Mouse (Mus musculus) MN1 (cell line): Measurements from ENCODE around the gene R3hdml.
A peak's percentile ranks its signal among the peaks of the same experiment; 100 is the strongest.
"Not testable (repeated sequence)": the region's sequence is repeated elsewhere in the genome, so short reads cannot be mapped to it uniquely, and the experiment has no call there.

Source experiments
- DNase-seq: peaks from one replicate; pipeline ENCODE4 v3.0.0-alpha.2; 2016; ENCODE audit warnings: low spot score

R3hdml gene

DNA sequence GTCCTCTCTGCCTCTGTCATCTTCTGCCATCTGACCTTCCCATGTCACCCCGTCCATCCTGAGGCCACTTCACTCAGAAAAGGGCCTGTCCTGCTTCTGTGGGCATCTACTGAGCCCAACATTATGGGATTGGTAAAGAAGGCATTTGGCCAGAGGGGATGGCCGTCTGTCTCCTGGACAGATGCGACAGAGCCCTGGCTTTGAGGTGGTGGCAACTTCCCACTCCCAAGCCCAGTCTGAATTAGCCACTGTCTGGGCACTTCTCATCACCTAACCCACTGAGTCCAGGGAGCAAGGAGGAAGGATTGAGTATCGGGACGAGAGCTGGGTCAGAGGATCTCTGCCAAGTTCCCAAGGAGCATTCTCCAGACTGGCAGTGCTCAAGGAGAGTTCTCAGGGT, at the start of gene R3hdml:
R3hdml (plus strand) TSS at position 301 of the 400 bp plus-strand sequence.
- no peak for DNase-seq

DNA sequence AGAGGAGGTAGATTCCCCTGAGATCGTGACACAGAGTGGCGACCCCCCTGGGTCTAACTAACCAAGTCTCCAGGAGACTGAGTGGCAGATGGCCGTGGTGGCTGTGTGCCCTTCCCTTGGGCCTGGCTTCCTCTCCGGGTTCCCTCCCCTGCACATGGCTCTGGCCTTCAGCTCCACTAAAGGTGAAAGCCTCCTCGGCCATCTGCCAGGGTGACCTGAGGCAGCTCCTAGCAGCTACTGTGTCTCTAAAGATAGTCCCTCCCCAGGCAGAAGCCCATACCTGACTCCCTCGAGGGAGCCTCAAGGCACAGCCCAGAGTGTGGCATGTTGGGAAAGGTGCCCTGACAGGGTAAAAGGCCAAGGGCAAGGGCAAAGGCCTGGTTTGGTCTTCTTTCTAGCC, 48.6 kb upstream of the R3hdml start:
- peak; percentile 27 for DNase-seq

DNA sequence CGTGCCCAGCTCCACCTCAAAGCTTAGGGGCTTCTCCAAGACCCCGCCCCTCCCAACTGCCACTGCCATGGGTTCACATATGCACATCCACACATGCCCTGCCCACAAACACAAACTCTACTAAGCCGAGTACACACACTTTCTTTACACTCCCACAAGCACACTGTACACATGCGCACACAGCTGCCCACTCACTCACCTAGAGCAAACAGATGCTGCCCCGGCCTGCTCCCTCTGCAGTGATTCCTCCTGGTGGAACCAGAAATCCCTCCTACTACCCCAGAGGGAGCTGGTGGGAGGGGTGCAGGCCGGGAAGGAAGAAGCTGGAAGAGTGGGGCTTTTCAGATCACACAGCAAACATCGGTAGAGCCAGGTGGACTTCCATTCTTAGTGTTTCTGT, 48.1 kb upstream of the R3hdml start:
- no peak for DNase-seq

DNA sequence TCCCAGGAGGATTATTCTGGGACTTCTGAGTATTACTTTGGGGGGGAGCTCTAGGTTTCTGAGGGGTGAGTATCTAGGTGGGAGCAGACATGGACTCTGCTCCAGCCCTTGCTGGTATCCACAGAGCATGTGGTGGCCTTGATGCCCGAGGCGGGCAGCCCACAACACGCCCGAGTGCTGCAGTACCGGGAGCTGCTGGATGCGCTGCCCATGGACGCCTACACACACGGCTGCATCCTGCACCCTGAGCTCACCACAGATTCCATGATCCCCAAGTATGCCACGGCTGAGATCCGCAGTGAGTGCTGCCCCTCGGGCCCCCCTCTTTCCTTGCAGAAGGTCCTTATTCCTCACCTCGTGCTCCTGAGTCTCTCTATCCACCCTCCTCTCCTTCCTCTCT, 44.7 kb upstream of the R3hdml start:
- DNase-seq: no peak

DNA sequence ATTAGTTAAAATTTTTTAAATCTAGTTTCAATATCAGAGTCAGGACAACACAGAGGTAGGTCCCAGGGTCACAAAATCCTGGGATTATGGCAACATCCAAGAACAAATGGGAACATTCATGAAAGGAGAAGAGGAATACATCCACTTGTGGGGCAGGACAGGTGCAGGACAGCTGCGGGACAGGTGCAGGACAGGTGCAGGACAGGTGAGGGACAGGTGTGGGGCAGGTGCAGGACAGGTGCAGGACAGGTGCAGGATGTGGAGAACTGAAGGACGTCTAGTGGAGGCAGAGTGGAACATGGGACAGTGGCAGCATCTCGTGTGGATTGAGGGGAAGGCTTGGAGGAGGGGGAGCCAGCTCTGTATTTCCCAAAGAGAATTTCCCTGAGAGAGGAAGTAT, 42.8 kb upstream of the R3hdml start:
- DNase-seq: no peak

DNA sequence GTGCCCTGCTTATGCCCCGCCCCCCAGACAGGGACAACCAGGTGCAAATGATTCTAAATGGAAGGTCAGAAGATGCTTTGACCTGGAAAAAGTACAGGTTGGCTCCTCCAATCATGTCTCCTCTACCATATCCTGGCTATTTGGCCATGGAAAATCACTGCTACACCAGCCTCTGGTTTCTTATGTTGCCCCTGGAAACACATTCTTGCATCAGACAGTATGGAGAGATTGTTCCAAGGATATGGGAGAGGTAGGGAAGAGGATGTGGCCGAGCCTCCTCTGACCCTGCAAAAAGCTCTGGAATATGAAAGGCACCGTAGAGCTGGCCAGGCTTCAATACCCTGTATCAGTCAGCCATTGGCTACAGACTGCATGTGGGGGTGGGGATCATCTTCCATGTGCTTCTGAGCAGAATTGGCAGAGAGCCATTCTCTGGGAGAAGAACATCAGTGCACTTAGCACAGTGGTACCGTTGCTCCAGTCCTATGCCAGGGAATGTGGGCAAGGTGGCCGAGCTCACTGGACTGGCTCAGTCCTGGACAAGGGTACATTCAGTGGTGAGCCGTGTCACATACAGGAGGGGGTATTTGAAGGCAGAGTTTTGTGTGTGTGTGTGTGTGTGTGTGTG, 41.3 kb upstream of the R3hdml start:
- peak; percentile 88 for DNase-seq

DNA sequence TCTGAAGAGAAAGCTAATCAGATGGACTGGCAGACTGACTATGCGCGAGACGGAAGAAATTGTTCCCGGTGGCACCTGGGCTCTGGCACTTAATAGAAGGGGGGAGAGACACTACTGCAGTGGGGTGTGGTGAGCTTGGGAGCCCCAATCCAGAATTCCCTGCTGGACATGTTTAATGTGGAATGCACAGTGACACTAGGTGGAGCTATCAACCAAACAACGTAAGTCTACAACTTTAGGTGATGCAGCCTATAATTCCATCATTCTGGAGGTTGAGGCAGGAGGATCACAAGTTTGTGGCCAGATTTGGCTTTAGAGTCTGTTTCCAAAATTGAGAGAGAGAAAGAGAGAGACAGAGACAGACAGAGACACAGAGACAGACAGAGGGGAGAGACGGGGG, 39.4 kb upstream of the R3hdml start:
- no peak for DNase-seq

DNA sequence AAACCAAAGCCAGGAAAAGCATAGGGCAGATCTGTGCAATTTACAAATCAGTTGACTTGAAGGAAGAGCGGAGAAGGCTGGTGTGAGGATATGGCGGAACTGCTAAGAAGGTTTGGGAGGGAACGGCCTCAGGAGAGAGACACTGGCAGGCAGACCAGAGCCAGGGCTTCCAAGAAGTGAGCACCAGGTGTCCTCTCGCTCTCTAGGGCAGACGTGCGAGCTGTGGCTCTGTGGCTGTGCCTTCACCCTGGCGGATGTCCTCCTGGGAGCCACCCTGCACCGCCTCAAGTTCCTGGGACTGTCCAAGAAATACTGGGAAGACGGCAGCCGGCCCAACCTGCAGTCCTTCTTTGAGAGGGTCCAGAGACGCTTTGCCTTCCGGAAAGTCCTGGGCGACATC, 38.7 kb upstream of the R3hdml start:
- no peak for DNase-seq

DNA sequence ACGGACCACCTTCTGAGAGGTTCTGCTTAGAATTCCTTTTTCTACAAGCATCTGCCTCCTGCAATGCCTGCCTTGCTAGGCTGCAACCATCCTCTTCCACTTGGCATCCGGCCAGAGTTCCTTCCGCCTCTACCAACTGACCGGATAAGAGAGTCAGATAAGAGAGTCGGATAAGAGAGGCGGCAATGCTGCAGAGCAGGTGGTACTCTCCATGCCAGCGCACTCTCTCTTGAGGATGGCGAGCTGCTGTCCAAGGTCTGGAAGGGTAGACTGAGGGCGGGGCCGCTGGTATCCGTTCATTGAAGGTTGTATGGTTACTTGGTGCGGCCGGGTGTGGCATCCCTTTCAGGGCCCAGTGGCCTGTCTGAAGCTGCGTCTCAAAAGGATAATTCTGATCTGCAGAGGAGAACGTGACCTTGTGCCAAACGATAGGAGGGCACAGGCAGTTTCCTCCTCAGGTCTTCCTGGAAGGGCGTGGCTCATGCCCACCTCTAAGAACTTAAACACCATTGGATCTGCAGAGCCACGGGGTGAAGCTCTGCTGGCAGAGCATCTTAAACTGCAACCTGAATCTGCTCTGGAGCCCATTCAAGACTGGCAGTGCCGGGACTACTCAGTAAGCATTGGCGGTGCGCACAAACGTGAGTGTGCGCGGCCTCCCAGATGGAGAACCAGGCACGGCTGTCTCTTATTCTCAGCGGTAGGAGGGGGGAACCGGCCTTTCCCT, 33.4 kb upstream of the R3hdml start:
- peak; percentile 69 for DNase-seq

DNA sequence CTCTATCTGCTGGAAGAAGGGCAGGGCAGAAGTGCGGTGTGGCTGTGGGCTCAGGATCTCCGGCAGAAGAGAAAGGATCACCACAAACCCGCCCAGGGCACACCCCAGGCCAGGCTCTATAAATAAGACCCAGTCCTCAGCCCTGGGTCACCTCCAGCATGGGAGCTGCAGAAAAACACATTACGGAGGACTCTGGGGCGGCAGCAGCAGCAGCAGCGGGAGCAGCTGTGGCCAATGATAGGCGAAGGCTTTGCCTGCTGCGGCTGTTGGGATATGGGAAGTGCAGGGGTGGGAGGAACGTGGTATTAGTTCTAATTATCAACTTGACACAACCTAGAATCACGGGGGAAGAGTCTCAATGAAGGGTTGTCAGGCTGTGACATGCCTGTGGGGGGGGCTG, 32.7 kb upstream of the R3hdml start:
- DNase-seq: peak; percentile 64

DNA sequence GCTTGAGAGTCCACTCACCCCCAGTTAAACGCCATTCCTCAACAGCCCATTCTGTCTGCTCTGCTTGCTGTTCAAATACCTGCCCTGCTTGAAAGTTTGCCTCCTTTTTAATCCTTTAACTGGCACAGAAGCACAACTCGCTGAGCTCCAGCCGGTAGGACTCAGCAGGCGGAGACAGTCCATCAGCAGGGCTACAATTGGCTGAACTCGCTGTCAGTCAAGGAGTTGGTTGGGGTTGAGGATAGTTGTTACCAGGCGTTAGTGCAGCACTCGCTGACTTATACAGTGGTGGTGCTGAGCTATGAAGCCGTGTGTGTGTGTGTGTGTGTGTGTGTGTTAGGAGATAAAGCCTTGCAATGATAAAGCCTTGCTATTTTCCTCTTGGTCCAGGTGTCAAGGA, 31.5 kb upstream of the R3hdml start:
- no peak for DNase-seq

DNA sequence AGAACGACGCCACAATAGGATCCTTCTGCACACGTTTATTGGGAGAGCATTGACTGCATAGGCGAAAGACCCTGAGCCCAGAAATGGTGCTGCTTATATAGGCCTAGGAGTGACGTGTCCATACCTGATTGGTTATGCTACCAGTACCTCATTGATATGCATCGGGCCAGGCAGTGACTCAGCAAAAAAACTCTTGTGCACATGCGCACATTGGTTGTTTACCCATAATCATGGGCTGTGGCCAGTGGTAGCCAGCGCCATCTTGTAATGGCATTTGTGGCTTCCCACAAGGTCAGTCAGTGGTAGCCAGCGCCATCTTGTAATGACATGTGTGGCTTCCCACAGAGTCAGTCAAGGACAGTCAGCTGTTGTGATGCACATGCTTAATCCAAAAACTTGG, 30.8 kb upstream of the R3hdml start:
- not testable (repeated sequence) for DNase-seq

DNA sequence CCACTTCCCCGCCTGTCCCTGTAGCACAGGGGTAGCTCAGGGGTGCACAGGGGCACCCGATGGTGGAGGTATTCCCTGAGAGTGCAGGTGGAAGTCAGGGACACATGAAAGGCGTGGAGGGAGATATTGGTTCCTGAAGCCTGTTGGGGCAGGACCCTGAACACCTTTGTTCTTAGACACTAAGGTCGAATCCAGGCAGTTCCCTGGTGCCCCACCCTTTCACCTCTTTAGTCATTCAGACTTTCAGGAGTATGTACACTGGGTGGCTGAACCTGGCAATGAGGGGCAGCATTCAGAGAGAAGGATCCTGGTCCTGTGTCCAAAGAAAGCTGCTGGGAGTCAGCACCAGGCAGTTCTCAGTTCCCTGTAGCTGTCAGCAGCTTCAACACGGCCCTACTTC, 29.7 kb upstream of the R3hdml start:
- no peak for DNase-seq

DNA sequence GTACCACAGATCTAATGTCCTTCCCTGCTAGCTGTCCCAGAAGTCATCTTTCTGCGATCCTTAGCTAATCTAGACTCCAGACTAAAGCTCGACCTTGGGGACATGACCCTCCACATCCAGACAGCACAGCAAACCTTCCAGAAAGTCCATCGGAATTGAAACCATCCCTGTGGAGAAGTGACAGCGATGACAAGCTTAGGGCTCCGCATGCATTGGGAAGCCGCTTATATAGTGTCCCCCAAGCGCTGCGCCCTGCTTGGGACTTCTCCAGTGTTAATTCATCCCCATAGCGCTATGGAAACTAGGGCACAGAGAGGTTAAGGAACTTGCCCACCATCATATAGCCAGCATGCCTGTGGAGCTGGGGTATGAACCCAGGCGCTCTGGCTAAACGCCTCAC, 29.3 kb upstream of the R3hdml start:
- no peak for DNase-seq

DNA sequence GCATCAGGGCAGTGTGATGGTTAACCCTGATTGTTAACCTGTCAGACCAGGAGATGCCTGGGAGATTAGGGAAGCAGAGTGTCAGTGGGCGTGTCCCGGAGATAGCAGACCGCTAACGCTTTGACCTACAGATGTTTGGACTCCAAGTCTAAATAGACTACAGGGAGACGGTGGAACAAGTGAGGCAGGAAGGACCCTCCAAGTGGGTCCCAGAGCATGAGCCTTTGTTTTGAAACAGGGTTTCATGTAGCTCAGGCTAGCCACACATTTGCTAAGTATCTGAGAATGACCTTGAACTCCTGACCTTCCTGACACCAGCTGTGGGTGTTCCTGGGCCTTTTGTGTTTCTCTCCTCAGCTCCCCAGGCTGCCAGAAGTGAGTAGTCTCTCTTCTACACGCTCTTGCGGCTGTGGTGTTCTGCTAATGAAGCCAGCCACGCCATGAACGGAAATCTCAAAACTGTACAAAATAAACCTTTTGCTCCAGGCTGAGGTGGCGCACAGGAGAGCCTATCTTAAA, 28.8 kb upstream of the R3hdml start:
- DNase-seq: no peak

DNA sequence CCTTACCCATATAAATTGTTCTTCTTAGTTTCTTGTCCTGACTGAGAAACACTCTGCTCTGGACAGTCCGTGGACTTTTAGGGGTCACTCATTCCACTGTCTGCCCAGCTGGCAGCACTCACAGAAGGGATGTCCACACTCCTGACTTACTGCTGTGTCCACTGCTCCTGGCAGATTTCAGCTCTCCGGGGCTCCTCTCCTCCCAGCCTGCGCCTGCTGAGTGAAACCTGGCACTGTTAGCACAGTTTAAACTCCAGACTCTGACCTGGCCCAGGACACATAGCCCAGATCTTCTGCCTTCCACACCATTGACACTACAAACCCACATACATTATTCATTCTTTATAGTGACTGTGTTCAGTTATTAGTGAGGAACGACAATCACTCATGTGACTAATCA, 28.1 kb upstream of the R3hdml start:
- DNase-seq: no peak

DNA sequence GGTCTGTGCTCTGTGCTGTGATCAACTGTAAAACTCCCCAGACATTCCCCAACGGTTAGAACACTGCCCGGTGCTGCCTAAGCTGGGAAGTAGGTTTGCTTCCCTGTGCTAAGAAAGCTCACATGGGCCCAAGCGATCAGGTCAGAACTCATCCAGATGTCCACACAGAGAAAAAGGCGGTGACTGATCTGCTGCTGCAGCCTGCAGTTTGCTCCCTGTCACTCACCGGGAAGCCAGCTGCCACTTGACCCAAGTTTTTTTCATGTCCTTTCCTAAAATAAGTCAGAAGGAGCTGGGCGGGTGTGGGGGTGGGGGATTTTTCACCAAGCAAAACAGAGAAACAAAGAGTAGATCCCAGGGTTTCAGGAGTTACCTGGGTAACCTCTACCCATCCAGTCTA, 27.6 kb upstream of the R3hdml start:
- no peak for DNase-seq

DNA sequence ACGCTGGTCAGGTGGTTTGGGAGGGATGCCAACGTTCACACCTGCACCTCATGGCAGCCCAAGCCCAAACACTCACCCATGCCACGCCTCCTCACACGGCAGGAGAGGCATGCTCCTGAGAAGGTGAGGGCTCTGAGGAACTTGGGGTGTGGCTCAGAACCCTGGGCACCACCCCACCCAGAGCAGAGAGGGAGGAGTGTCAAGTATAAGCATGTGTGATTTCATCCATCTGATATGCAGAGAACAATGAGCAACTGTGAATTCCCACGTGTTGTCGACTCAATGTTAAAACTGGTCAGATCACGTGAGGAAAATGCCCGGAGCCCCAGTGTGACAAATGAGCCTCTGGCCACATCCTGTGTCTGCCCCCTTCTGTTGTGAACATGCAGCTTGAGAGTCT, 25.3 kb upstream of the R3hdml start:
- no peak for DNase-seq

DNA sequence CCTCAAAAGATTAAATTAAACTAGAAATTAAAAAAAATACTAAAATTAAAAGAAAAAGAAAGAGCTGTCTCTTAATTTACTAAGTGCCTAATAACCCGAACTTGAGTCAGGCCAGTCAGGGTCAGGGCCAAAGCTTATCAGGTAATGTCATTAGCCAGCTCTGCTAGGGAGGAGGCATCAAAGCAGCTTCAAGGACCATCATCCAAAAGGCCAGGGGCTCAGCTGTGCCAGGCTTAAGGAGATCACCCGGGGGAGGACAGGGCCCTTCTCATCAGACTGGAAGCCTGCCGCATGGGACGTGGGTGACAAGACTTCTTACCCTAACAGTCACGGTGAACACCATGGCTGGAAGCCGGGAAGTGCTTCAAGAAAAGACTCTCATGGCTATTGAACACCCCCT, 24.5 kb upstream of the R3hdml start:
- DNase-seq: no peak

DNA sequence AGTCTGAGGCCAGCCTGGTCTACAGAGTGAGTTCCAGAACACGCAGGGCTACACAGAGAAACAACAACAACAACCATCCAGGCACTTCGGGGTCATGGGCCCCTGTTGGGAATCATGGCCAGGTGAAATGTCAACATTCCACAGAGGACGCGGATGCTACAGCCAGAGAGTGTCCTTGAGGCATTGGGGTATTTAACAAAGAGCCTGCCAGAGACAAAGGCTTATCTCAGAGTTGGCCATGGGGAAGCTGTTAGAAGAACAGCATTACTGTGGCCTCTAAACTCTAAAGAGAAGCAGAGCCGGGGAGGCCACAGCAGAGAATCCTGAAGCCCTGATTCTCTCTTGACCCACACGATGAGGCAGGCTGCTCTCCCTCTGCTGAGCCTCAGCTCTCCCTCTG, 23.3 kb upstream of the R3hdml start:
- no peak for DNase-seq

DNA sequence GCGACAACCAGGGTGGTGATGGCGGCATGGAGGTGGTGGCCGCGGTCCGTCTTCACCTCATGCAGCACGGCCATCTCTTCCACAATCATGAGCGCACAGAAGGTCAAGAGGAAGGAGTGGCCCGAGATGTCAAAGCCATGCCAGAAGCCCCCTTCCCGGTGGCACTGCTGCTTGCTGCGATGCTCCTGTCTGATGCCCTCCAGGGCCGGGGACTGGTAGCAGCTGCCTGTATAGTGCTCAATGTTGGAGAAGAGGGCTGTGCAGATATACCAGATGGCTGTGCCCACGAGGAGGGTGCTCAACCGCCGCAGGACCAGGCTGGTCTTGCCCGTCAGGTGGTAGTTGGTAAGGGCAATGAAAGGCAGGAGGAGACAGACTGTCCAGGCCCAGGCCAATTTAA, 22.4 kb upstream of the R3hdml start:
- DNase-seq: no peak

DNA sequence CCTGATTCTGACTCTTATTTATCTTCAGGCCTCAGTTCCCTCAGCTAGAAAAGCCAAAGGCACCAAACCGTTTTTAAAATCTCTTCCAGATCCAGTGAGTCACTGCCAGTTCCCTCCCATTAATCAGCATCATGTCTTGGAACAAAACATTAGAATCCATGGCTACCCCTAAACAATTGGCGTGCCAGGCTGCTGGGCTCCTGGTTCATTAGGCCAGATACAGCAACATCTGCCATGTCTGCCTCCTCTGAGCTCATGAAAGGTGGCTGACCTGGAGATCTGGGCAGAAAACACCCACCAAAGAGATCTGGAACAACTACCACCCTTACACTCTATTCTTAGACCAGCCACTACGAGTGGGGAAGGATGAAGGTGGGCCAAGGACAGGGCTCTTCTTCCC, 21.0 kb upstream of the R3hdml start:
- peak; percentile 94 for DNase-seq

DNA sequence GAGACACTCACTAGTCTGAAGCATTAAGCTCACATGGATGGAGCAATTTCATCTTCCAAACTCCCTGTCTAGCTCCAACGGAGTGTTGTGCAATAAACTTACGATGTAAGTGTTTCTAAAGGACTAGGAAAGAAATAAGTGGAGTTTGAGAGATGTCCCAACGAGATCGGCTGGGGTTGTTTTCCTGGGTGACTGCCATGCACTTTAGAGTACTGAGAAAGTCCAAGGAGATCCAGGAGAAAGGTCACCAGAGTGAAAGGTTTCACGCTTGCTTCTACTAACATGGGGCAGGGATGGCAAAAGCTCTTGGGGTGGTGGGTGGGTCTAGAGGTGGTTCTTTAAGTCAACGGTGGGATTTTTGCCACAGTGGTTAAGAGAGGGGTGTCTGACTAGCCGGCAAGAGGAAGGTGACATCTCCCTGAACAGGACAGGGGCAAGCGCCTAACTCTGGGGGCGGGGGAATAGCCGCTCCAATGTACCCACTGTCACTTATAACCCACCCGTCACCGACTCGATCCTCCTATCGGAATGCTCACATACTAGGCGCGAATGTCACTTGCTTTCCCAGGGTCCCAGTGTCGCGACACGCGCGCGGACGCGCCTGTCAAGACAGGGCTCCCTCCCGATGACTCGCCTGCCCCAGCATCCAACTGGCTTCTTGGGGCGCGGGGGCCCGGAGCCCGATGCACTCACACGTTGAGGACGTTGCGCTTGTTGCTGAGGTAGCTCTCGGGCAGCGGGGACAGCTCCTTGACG, 20.2 kb upstream of the R3hdml start:
- peak; percentile 63 for DNase-seq
